Mouse (Mus musculus) intestine, postnatal 0 days (tissue): ENCODE results near the gene Slc39a7. TPM values are rescaled to one million over a fixed set of nuclear protein-coding genes. Genes with fewer than 3 reads are reported as not detected.

Source experiments
- ATAC-seq: fragments of 200-750 bp; cut with Nextera tagmentation; 2 replicates; pipeline ENCODE4 v1.8.0; 2017; ENCODE audit warnings: mild to moderate bottlenecking, moderate TSS enrichment, moderate library complexity
- H3K27ac ChIP-seq: fragments of 300-500 bp; sonication (generic); 2 replicates; pipeline ENCODE4 v1.5.1; 2014; ENCODE audit warnings: mild to moderate bottlenecking, low read depth, low read length, moderate library complexity
- H3K27me3 ChIP-seq: fragments of 300-500 bp; sonication (generic); replicated peaks from 2 replicates; pipeline ENCODE4 v1.6.1; 2014; ENCODE audit warnings: low read length, mixed read lengths; ENCODE audit not compliant: control insufficient read depth, insufficient read depth
- H3K36me3 ChIP-seq: fragments of 300-500 bp; sonication (generic); 2 replicates; pipeline ENCODE4 v1.6.1; 2014; ENCODE audit warnings: mild to moderate bottlenecking, moderate library complexity; ENCODE audit not compliant: control insufficient read depth, insufficient read depth
- H3K4me1 ChIP-seq: fragments of 300-500 bp; sonication (generic); replicated peaks from 2 replicates; pipeline ENCODE4 v1.6.1; 2014; ENCODE audit warnings: antibody characterized with exemption, low read length, mixed read lengths; ENCODE audit not compliant: control insufficient read depth, insufficient read depth
- H3K4me2 ChIP-seq: fragments of 300-500 bp; sonication (generic); replicated peaks from 2 replicates; pipeline ENCODE4 v1.6.1; 2014; ENCODE audit warnings: low read depth, mild to moderate bottlenecking, moderate library complexity
- H3K4me3 ChIP-seq: fragments of 300-500 bp; sonication (generic); 2 replicates; pipeline ENCODE4 v1.5.1; 2014; ENCODE audit warnings: low read depth, low read length
- H3K9ac ChIP-seq: fragments of 300-500 bp; sonication (generic); 2 replicates; pipeline ENCODE4 v1.6.1; 2014; ENCODE audit warnings: mild to moderate bottlenecking, low read depth, low read length
- H3K9me3 ChIP-seq: fragments of 300-500 bp; sonication (generic); 2 replicates; pipeline ENCODE4 v1.6.1; 2016; ENCODE audit warnings: mixed run types; ENCODE audit not compliant: control insufficient read depth
- CTCF ChIP-seq: sonication (generic); IDR thresholded peaks from 2 replicates; pipeline ENCODE4 v1.5.1; 2016; ENCODE audit warnings: low read depth, mild to moderate bottlenecking, control low read depth, antibody characterized with exemption, moderate library complexity
- WGBS: fragments of 180-500 bp; shearing (Covaris S2); extraction: QIAGEN DNeasy Blood & Tissue Kit; methylation state at CpG from one replicate; pipeline ENCODE4 v1.1.7; 2014; 5-methylcytosine and 5-hydroxymethylcytosine counted together
- polyA plus RNA-seq: library from polyadenylated mRNA; unstranded; fragments of >200 nt; fragmentation: Nextera tagmentation; extraction: Ambion mirVana; gene quantifications from 2 replicates; pipeline ENCODE4 v1.2.1, GENCODE M21; 2015

Slc39a7 gene
- 99.1 and 99.5 TPM in 2 replicates for polyA plus RNA-seq

- TF ChIP-seq CTCF = no peak
- H3K9me3 ChIP-seq = no peaks in the 10 kb centered on the region
- 1% methylated on average over 81 of the region's 88 CpGs for WGBS
- peaks cover 17% of the 10 kb centered on the region; the same call in 1 of the 2 replicates for H3K4me1 ChIP-seq
- H3K4me3 ChIP-seq = peak within 1 kb of the TSS; percentile 70
- peak within 1 kb of the TSS; percentile 86 for H3K9ac ChIP-seq
- peak; percentile 82 for ATAC-seq
- no peaks in the 10 kb centered on the region for H3K27me3 ChIP-seq
- H3K27ac ChIP-seq = peak within 1 kb of the TSS; percentile 94
- peak within 1 kb of the TSS; percentile 87 for H3K4me2 ChIP-seq
- H3K36me3 ChIP-seq = peaks cover 37% of the 10 kb centered on the region
These were observed at the start of gene Slc39a7, which contains the start of gene Rxrb for GRCm38 (mm10) chr17:34031465-34032173. Gene Slc39a7 (minus strand): TSS chr17:34031682. Gene Rxrb (plus strand): TSS chr17:34031812.

GRCm38 (mm10) chr17:34079621-34080020, 48.1 kb upstream of the Slc39a7 start:
- no peaks in the 10 kb centered on the region for H3K9me3 ChIP-seq
- no peak overlapping the region for H3K4me2 ChIP-seq
- H3K4me1 ChIP-seq = no peaks in the 10 kb centered on the region
- H3K9ac ChIP-seq = no peak overlapping the region
- no peak for TF ChIP-seq CTCF
- no peaks in the 10 kb centered on the region for H3K36me3 ChIP-seq
- ATAC-seq = peak; percentile 69
- 25% methylated on average over 5 of the region's 5 CpGs for WGBS
- H3K27me3 ChIP-seq = peaks cover 24% of the 10 kb centered on the region
- no peak overlapping the region for H3K27ac ChIP-seq
- H3K4me3 ChIP-seq = no peak overlapping the region

GRCm38 (mm10) chr17:34079002-34079401, 47.5 kb upstream of the Slc39a7 start:
- TF ChIP-seq CTCF = no peak
- Histone ChIP-seq H3K4me2 (no peak overlapping the region), H3K36me3 (no peaks in the 10 kb centered on the region), H3K4me3 (no peak overlapping the region), H3K27ac (no peak overlapping the region), H3K9ac (no peak overlapping the region), H3K4me1 (no peaks in the 10 kb centered on the region), H3K9me3 (no peaks in the 10 kb centered on the region), H3K27me3 (peaks cover 24% of the 10 kb centered on the region)
- ATAC-seq = no peak
- WGBS = 88% methylated on average over 11 of the region's 11 CpGs

GRCm38 (mm10) chr17:34078148-34078547, 46.7 kb upstream of the Slc39a7 start:
- no peak for ATAC-seq
- Histone ChIP-seq H3K27ac (no peak overlapping the region), H3K4me3 (no peak overlapping the region), H3K9ac (no peak overlapping the region), H3K4me1 (no peaks in the 10 kb centered on the region), H3K27me3 (peaks cover 24% of the 10 kb centered on the region), H3K4me2 (no peak overlapping the region), H3K36me3 (no peaks in the 10 kb centered on the region), H3K9me3 (no peaks in the 10 kb centered on the region)
- TF ChIP-seq CTCF = no peak
- 55% methylated on average over 4 of the region's 4 CpGs for WGBS

DNA sequence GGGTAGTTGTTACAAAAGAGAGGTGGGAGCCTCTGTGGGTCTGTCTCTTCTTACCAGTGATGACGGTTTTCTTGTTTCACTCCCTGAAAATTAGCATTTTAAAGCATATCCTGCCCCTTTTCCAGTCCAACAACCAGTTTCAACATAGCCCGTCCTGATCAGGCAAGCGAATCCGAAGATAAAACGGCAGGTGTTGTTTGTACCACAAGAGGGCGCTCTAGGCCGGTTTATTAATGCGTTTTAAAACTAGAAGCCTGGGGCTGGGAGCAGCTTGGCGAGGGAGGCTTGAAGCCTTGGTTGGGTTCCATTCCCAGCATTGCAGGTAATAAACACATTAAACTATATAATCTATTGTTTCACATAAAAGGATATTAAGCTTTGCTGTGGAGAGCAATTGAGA, 46.1 kb upstream of the Slc39a7 start:
- ATAC-seq = no peak
- TF ChIP-seq CTCF = peak; percentile 82
- H3K9ac ChIP-seq = no peak overlapping the region
- H3K4me1 ChIP-seq = no peaks in the 10 kb centered on the region
- H3K36me3 ChIP-seq = no peaks in the 10 kb centered on the region
- H3K9me3 ChIP-seq = no peaks in the 10 kb centered on the region
- no peak overlapping the region for H3K27ac ChIP-seq
- no peak overlapping the region for H3K4me2 ChIP-seq
- peaks cover 24% of the 10 kb centered on the region for H3K27me3 ChIP-seq
- WGBS = 2% methylated on average over 9 of the region's 9 CpGs
- no peak overlapping the region for H3K4me3 ChIP-seq

GRCm38 (mm10) chr17:34075271-34075670, 43.8 kb upstream of the Slc39a7 start:
- Histone ChIP-seq H3K36me3 (no peaks in the 10 kb centered on the region), H3K4me1 (no peaks in the 10 kb centered on the region), H3K4me2 (no peak overlapping the region), H3K27ac (no peak overlapping the region), H3K4me3 (no peak overlapping the region), H3K9me3 (no peaks in the 10 kb centered on the region), H3K9ac (no peak overlapping the region), H3K27me3 (peaks cover 24% of the 10 kb centered on the region)
- 42% methylated on average over 7 of the region's 7 CpGs for WGBS
- ATAC-seq = no peak
- peak; percentile 72 for TF ChIP-seq CTCF
